Mouse (Mus musculus): Measurements from ENCODE around the gene Col5a1.

DNA sequence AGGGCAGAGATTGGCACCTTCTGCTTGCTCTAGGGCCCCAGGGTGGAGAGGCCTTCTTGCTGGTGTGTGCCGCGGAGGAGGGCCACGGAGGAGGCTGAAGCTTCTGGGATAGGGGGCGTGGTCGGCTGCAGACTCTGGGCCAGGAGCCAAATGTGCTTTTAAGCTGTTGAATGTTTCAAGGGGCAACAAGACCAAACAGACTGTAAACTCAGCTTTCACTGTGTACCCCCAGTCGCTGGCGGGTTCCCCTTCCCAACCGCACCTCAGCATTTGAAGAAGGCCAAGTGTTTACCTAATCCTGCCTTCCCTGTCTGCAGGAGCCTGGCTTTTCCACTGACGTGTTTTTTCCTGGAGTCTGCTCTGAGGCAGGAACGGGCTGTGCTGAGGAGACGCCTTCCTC lies 48.0 kb downstream of the Col5a1 start:
- TF ChIP-seq CTCF (IDR thresholded peaks at IDR 0.05) (no peak), POLR2A (IDR thresholded peaks at IDR 0.05; ENCODE audit: insufficient read depth, low read depth, low read length) (no peak)

Measured in heart, adult 2 months (tissue).